Mouse (Mus musculus): ENCODE measurements around the gene Clpx.

DNA sequence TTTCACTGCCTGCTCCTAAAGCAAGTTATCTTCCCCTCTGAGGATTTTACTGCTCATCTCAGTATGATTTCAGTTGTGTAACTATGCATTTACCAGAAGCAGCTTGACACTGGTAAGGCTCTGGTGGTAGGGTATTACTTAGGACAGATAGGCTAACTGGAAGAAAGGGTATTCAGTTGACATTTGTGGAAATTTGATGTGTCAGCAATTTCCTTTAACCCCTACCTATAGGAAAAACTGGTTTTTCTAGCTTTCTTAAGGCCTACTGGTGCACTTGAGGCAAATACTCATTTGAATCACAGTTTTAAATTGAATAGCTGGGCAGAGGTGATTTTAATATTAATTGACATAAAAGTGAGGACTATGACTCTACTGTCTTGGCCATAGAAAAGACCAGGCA, 31.9 kb downstream of the Clpx start:
- TF ChIP-seq CTCF (IDR thresholded peaks at IDR 0.05; ENCODE audit: low read depth) (no peak), EP300 (optimal IDR thresholded peaks at IDR 0.05) (no peak)

All from stomach, postnatal 0 days (tissue).